Mouse (Mus musculus): ENCODE measurements around the gene Lonrf2. TPM values are rescaled to one million over a fixed set of nuclear protein-coding genes. Genes with fewer than 3 reads are reported as not detected.

Lonrf2 gene
- total RNA-seq (2014; rRNA removed): not detected in 2 replicates
- not detected in 2 replicates for polyA plus RNA-seq (2012; rRNA removed)

GRCm38 (mm10) chr1:38836477-38836872 is at the start of gene Lonrf2:
Lonrf2 (minus strand) TSS chr1:38836711.
- 3% methylated on average over 47 of the region's 47 CpGs for whole genome bisulfite sequencing
- H3K9ac ChIP-seq (ENCODE audit: low read depth, low read length): no peak within 1 kb of the TSS
- H3K4me3 ChIP-seq (ENCODE audit: insufficient read depth, low read depth, low read length): no peak within 1 kb of the TSS
- peaks cover 18% of the 10 kb centered on the region for H3K27me3 ChIP-seq (ENCODE audit: control insufficient read depth, insufficient read depth, low read length)
- H3K79me2 ChIP-seq (ENCODE audit: control insufficient read depth, insufficient read depth, low read length): no peaks in the 10 kb centered on the region
- H3K27ac ChIP-seq (replicated peaks; ENCODE audit: insufficient read depth, low read depth, low read length): no peak within 1 kb of the TSS
- no peaks in the 10 kb centered on the region for H3K4me1 ChIP-seq (ENCODE audit: control insufficient read depth, insufficient read depth, low read length)
- H3K36me3 ChIP-seq (ENCODE audit: control insufficient read depth, insufficient read depth, low read length): no peaks in the 10 kb centered on the region
- TF ChIP-seq POLR2A (IDR thresholded peaks at IDR 0.05; ENCODE audit: extremely low read depth, insufficient read depth, low read length): no peak
- TF ChIP-seq CTCF (IDR thresholded peaks at IDR 0.05; ENCODE audit: low read depth, low read length): no peak
- no peak for DNase-seq (ENCODE audit: extremely low read depth, low read depth, low spot score)

- no peaks in the 10 kb centered on the region for H3K36me3 ChIP-seq (ENCODE audit: control insufficient read depth, insufficient read depth, low read length)
- H3K4me1 ChIP-seq (ENCODE audit: control insufficient read depth, insufficient read depth, low read length): no peaks in the 10 kb centered on the region
- H3K9ac ChIP-seq (ENCODE audit: low read depth, low read length): no peak overlapping the region
- no peaks in the 10 kb centered on the region for H3K79me2 ChIP-seq (ENCODE audit: control insufficient read depth, insufficient read depth, low read length)
- DNase-seq (ENCODE audit: extremely low read depth, low read depth, low spot score): no peak
- H3K27ac ChIP-seq (replicated peaks; ENCODE audit: insufficient read depth, low read depth, low read length): no peak overlapping the region
- H3K27me3 ChIP-seq (ENCODE audit: control insufficient read depth, insufficient read depth, low read length): no peaks in the 10 kb centered on the region
- 64% methylated on average over 2 of the region's 2 CpGs for WGBS
- TF ChIP-seq POLR2A (IDR thresholded peaks at IDR 0.05; ENCODE audit: extremely low read depth, insufficient read depth, low read length): no peak
- no peak for TF ChIP-seq CTCF (IDR thresholded peaks at IDR 0.05; ENCODE audit: low read depth, low read length)
- H3K4me3 ChIP-seq (ENCODE audit: insufficient read depth, low read depth, low read length): no peak overlapping the region
These were observed 49.4 kb upstream of the Lonrf2 start for GRCm38 (mm10) chr1:38885956-38886355.

GRCm38 (mm10) chr1:38883766-38884165 is 47.3 kb upstream of the Lonrf2 start:
- Histone ChIP-seq H3K4me1 (ENCODE audit: control insufficient read depth, insufficient read depth, low read length) (no peaks in the 10 kb centered on the region), H3K36me3 (ENCODE audit: control insufficient read depth, insufficient read depth, low read length) (no peaks in the 10 kb centered on the region), H3K27me3 (ENCODE audit: control insufficient read depth, insufficient read depth, low read length) (no peaks in the 10 kb centered on the region), H3K79me2 (ENCODE audit: control insufficient read depth, insufficient read depth, low read length) (no peaks in the 10 kb centered on the region), H3K9ac (ENCODE audit: low read depth, low read length) (no peak overlapping the region), H3K27ac (replicated peaks; ENCODE audit: insufficient read depth, low read depth, low read length) (no peak overlapping the region), H3K4me3 (ENCODE audit: insufficient read depth, low read depth, low read length) (no peak overlapping the region)
- DNase-seq (ENCODE audit: extremely low read depth, low read depth, low spot score): no peak
- TF ChIP-seq CTCF (IDR thresholded peaks at IDR 0.05; ENCODE audit: low read depth, low read length) (no peak), POLR2A (IDR thresholded peaks at IDR 0.05; ENCODE audit: extremely low read depth, insufficient read depth, low read length) (no peak)
- whole genome bisulfite sequencing: 85% methylated on average over 9 of the region's 9 CpGs

GRCm38 (mm10) chr1:38882746-38883145 is 46.2 kb upstream of the Lonrf2 start:
- H3K4me3 ChIP-seq (ENCODE audit: insufficient read depth, low read depth, low read length): no peak overlapping the region
- no peaks in the 10 kb centered on the region for H3K4me1 ChIP-seq (ENCODE audit: control insufficient read depth, insufficient read depth, low read length)
- WGBS: 64% methylated on average over 4 of the region's 4 CpGs
- H3K36me3 ChIP-seq (ENCODE audit: control insufficient read depth, insufficient read depth, low read length): no peaks in the 10 kb centered on the region
- no peak overlapping the region for H3K9ac ChIP-seq (ENCODE audit: low read depth, low read length)
- DNase-seq (ENCODE audit: extremely low read depth, low read depth, low spot score): no peak
- no peaks in the 10 kb centered on the region for H3K79me2 ChIP-seq (ENCODE audit: control insufficient read depth, insufficient read depth, low read length)
- TF ChIP-seq CTCF (IDR thresholded peaks at IDR 0.05; ENCODE audit: low read depth, low read length): no peak
- no peak for TF ChIP-seq POLR2A (IDR thresholded peaks at IDR 0.05; ENCODE audit: extremely low read depth, insufficient read depth, low read length)
- H3K27me3 ChIP-seq (ENCODE audit: control insufficient read depth, insufficient read depth, low read length): no peaks in the 10 kb centered on the region
- no peak overlapping the region for H3K27ac ChIP-seq (replicated peaks; ENCODE audit: insufficient read depth, low read depth, low read length)

- no peaks in the 10 kb centered on the region for H3K27me3 ChIP-seq (ENCODE audit: control insufficient read depth, insufficient read depth, low read length)
- H3K4me3 ChIP-seq (ENCODE audit: insufficient read depth, low read depth, low read length): no peak overlapping the region
- no peaks in the 10 kb centered on the region for H3K36me3 ChIP-seq (ENCODE audit: control insufficient read depth, insufficient read depth, low read length)
- TF ChIP-seq CTCF (IDR thresholded peaks at IDR 0.05; ENCODE audit: low read depth, low read length): no peak
- no peak for TF ChIP-seq POLR2A (IDR thresholded peaks at IDR 0.05; ENCODE audit: extremely low read depth, insufficient read depth, low read length)
- H3K79me2 ChIP-seq (ENCODE audit: control insufficient read depth, insufficient read depth, low read length): no peaks in the 10 kb centered on the region
- WGBS: 60% methylated on average over 4 of the region's 4 CpGs
- H3K9ac ChIP-seq (ENCODE audit: low read depth, low read length): no peak overlapping the region
- DNase-seq (ENCODE audit: extremely low read depth, low read depth, low spot score): no peak
- H3K4me1 ChIP-seq (ENCODE audit: control insufficient read depth, insufficient read depth, low read length): no peaks in the 10 kb centered on the region
- H3K27ac ChIP-seq (replicated peaks; ENCODE audit: insufficient read depth, low read depth, low read length): no peak overlapping the region
These were observed 44.9 kb upstream of the Lonrf2 start for GRCm38 (mm10) chr1:38881366-38881765.

GRCm38 (mm10) chr1:38876671-38877382 is 40.3 kb upstream of the Lonrf2 start:
- Histone ChIP-seq H3K4me3 (ENCODE audit: insufficient read depth, low read depth, low read length) (no peak overlapping the region), H3K27ac (replicated peaks; ENCODE audit: insufficient read depth, low read depth, low read length) (no peak overlapping the region), H3K4me1 (ENCODE audit: control insufficient read depth, insufficient read depth, low read length) (no peaks in the 10 kb centered on the region), H3K79me2 (ENCODE audit: control insufficient read depth, insufficient read depth, low read length) (no peaks in the 10 kb centered on the region), H3K9ac (ENCODE audit: low read depth, low read length) (no peak overlapping the region), H3K36me3 (ENCODE audit: control insufficient read depth, insufficient read depth, low read length) (no peaks in the 10 kb centered on the region), H3K27me3 (ENCODE audit: control insufficient read depth, insufficient read depth, low read length) (no peaks in the 10 kb centered on the region)
- DNase-seq (ENCODE audit: extremely low read depth, low read depth, low spot score): no peak
- WGBS: 53% methylated on average over 5 of the region's 5 CpGs
- TF ChIP-seq CTCF (IDR thresholded peaks at IDR 0.05; ENCODE audit: low read depth, low read length): no peak
